Mouse (Mus musculus): ENCODE data around the gene Sdhaf4. TPM values are rescaled to one million over a fixed set of nuclear protein-coding genes. Genes with fewer than 3 reads are reported as not detected.
A peak's percentile ranks its signal among the peaks of the same experiment; 100 is the strongest.

Sdhaf4 gene
- total and polyA plus RNA-seq, 3 experiments, result 20.9 to 79.6 (median 40.7) TPM

- Histone ChIP-seq H3K4me1 (ENCODE audit: control insufficient read depth in 1 of 2, insufficient read depth in 2 of 2) (peaks cover 0 to 3% of the 10 kb centered on the region in 2 experiments; a peak in 2 of 4 replicates), H3K4me3 (replicated peaks in 1 of 3; ENCODE audit: low read depth in 2 of 3, low read length in 2 of 3, poor library complexity in 1 of 3) (no peak overlapping the region), H3K9me3 (replicated peaks; ENCODE audit: low read length) (no peaks in the 10 kb centered on the region), H3K4me2 (ENCODE audit: insufficient read depth, low read depth, poor library complexity, severe bottlenecking) (no peak overlapping the region), H3K9ac (ENCODE audit: insufficient read depth, low read depth) (no peak overlapping the region), H3K36me3 (replicated peaks in 1 of 2; ENCODE audit: control insufficient read depth in 1 of 2, insufficient read depth in 1 of 2, low read length in 1 of 2) (no peaks in the 10 kb centered on the region), H3K79me2 (replicated peaks; ENCODE audit: control insufficient read depth, extremely low read depth, insufficient read depth, poor library complexity, severe bottlenecking) (no peaks in the 10 kb centered on the region), H3K27ac (ENCODE audit: insufficient read depth, low read depth) (no peak overlapping the region), H3K27me3 (replicated peaks) (no peaks in the 10 kb centered on the region)
- TF ChIP-seq RAD21 (IDR thresholded peaks at IDR 0.05; ENCODE audit: low read depth, low read length) (peak; percentile 92), CTCF (conservative IDR thresholded peaks at IDR 0.05 in 1 of 2, IDR thresholded peaks at IDR 0.05 in 1 of 2; ENCODE audit: low read depth in 2 of 2, low read length in 2 of 2) (peak in 1 of 2 experiments; percentile 79; a peak in 2 of 4 replicates), MYC (IDR thresholded peaks at IDR 0.05; ENCODE audit: low read depth, low read length) (no peak), SMC3 (IDR thresholded peaks at IDR 0.05; ENCODE audit: low read depth, low read length) (peak; percentile 84), TBP (conservative IDR thresholded peaks at IDR 0.05; ENCODE audit: low read depth, low read length) (no peak), ZC3H11A (IDR thresholded peaks at IDR 0.05; ENCODE audit: low read depth, low read length) (peak; percentile 57; the same call in 1 of the 2 replicates), NRF1 (IDR thresholded peaks at IDR 0.05; ENCODE audit: low read depth, low read length) (no peak)
- peak; percentile 35 for DNase-seq (ENCODE audit: extremely low read depth)
- dilution Hi-C loops (cut with MboI; ENCODE audit: extremely low pct_ligation_motif_present, extremely low pct_unique_long_range_greater_than_20kb, low sequenced_read_pairs) (no loop called here), in situ Hi-C loops (cut with MboI; ENCODE audit: low pct_ligation_motif_present, low pct_unique_long_range_greater_than_20kb, low sequenced_read_pairs) (loop anchor here (25.0 kb wide), 1 partner anchor 103 kb away; no protein-coding TSS in a partner anchor)
Observed at GRCm38 (mm10) chr1:24033759-24034423, 28.4 kb upstream of the Sdhaf4 start.

- H3K9ac ChIP-seq (ENCODE audit: insufficient read depth, low read depth), result no peak overlapping the region
Observed at GRCm38 (mm10) chr1:24010821-24011220, 5.4 kb upstream of the Sdhaf4 start.

GRCm38 (mm10) chr1:24010016-24010415 is 4.6 kb upstream of the Sdhaf4 start:
- Histone ChIP-seq H3K27me3 (replicated peaks) (no peaks in the 10 kb centered on the region), H3K27ac (ENCODE audit: insufficient read depth, low read depth) (no peak overlapping the region), H3K4me3 (replicated peaks in 1 of 3; ENCODE audit: low read depth in 2 of 3, low read length in 2 of 3, poor library complexity in 1 of 3) (no peak overlapping the region), H3K4me1 (ENCODE audit: control insufficient read depth in 1 of 2, insufficient read depth in 2 of 2) (peaks cover 18 to 28% of the 10 kb centered on the region in 2 experiments), H3K9ac (ENCODE audit: insufficient read depth, low read depth) (no peak overlapping the region), H3K36me3 (replicated peaks in 1 of 2; ENCODE audit: control insufficient read depth in 1 of 2, insufficient read depth in 1 of 2, low read length in 1 of 2) (no peaks in the 10 kb centered on the region), H3K9me3 (replicated peaks; ENCODE audit: low read length) (no peaks in the 10 kb centered on the region), H3K4me2 (ENCODE audit: insufficient read depth, low read depth, poor library complexity, severe bottlenecking) (no peak overlapping the region), H3K79me2 (replicated peaks; ENCODE audit: control insufficient read depth, extremely low read depth, insufficient read depth, poor library complexity, severe bottlenecking) (no peaks in the 10 kb centered on the region)
- no peak for TF ChIP-seq TCF12 (IDR thresholded peaks at IDR 0.05; ENCODE audit: low read depth, low read length)
- TF ChIP-seq ZMIZ1 (IDR thresholded peaks at IDR 0.05; ENCODE audit: low read depth, low read length), result no peak
- no peak for TF ChIP-seq RAD21 (IDR thresholded peaks at IDR 0.05; ENCODE audit: low read depth, low read length)
- TF ChIP-seq ZKSCAN1 (IDR thresholded peaks at IDR 0.05; ENCODE audit: borderline replicate concordance, low read depth, low read length), result no peak
- no peak for TF ChIP-seq PAX5 (IDR thresholded peaks at IDR 0.05; ENCODE audit: low read length)
- in situ Hi-C loops (cut with MboI; ENCODE audit: low pct_ligation_motif_present, low pct_unique_long_range_greater_than_20kb, low sequenced_read_pairs) (no loop called here), dilution Hi-C loops (cut with MboI; ENCODE audit: extremely low pct_ligation_motif_present, extremely low pct_unique_long_range_greater_than_20kb, low sequenced_read_pairs) (no loop called here)
- no peak for DNase-seq (ENCODE audit: extremely low read depth)

More at GRCm38 (mm10) chr1:24010821-24011220, 5.4 kb upstream of the Sdhaf4 start:
- Histone ChIP-seq H3K36me3 (replicated peaks in 1 of 2; ENCODE audit: control insufficient read depth in 1 of 2, insufficient read depth in 1 of 2, low read length in 1 of 2) (no peaks in the 10 kb centered on the region), H3K4me1 (ENCODE audit: control insufficient read depth in 1 of 2, insufficient read depth in 2 of 2) (peaks cover 18 to 28% of the 10 kb centered on the region in 2 experiments), H3K79me2 (replicated peaks; ENCODE audit: control insufficient read depth, extremely low read depth, insufficient read depth, poor library complexity, severe bottlenecking) (no peaks in the 10 kb centered on the region), H3K27me3 (replicated peaks) (no peaks in the 10 kb centered on the region), H3K4me3 (replicated peaks in 1 of 3; ENCODE audit: low read depth in 2 of 3, low read length in 2 of 3, poor library complexity in 1 of 3) (no peak overlapping the region), H3K27ac (ENCODE audit: insufficient read depth, low read depth) (no peak overlapping the region), H3K9me3 (replicated peaks; ENCODE audit: low read length) (no peaks in the 10 kb centered on the region), H3K4me2 (ENCODE audit: insufficient read depth, low read depth, poor library complexity, severe bottlenecking) (no peak overlapping the region)
- DNase-seq (ENCODE audit: extremely low read depth), result no peak
- dilution Hi-C loops (cut with MboI; ENCODE audit: extremely low pct_ligation_motif_present, extremely low pct_unique_long_range_greater_than_20kb, low sequenced_read_pairs), result no loop called here
- in situ Hi-C loops (cut with MboI; ENCODE audit: low pct_ligation_motif_present, low pct_unique_long_range_greater_than_20kb, low sequenced_read_pairs), result no loop called here
- no peak for TF ChIP-seq TCF12 (IDR thresholded peaks at IDR 0.05; ENCODE audit: low read depth, low read length)
- no peak for TF ChIP-seq MXI1 (IDR thresholded peaks at IDR 0.05; ENCODE audit: low read depth, low read length)
- TF ChIP-seq RCOR1 (conservative IDR thresholded peaks at IDR 0.05; ENCODE audit: low read depth, low read length), result no peak
- TF ChIP-seq NRF1 (IDR thresholded peaks at IDR 0.05; ENCODE audit: low read depth, low read length), result no peak
- no peak for TF ChIP-seq POLR2AphosphoS2 (IDR thresholded peaks at IDR 0.05; ENCODE audit: low read depth, low read length)
- TF ChIP-seq ZC3H11A (IDR thresholded peaks at IDR 0.05; ENCODE audit: low read depth, low read length), result no peak
- no peak for TF ChIP-seq SIN3A (IDR thresholded peaks at IDR 0.05; ENCODE audit: low read length)
- TF ChIP-seq TBP (conservative IDR thresholded peaks at IDR 0.05; ENCODE audit: low read depth, low read length), result no peak
- TF ChIP-seq CHD2 (IDR thresholded peaks at IDR 0.05; ENCODE audit: low read length), result no peak
- TF ChIP-seq ELF1 (IDR thresholded peaks at IDR 0.05; ENCODE audit: low read depth, low read length), result no peak
- no peak for TF ChIP-seq KAT2A (IDR thresholded peaks at IDR 0.05; ENCODE audit: insufficient replicate concordance, low read length)
- no peak for TF ChIP-seq PAX5 (IDR thresholded peaks at IDR 0.05; ENCODE audit: low read length)
- no peak for TF ChIP-seq MAZ (IDR thresholded peaks at IDR 0.05; ENCODE audit: low read depth, low read length)
- TF ChIP-seq USF2 (conservative IDR thresholded peaks at IDR 0.05; ENCODE audit: low read depth, low read length), result no peak

Measured in CH12.LX (cell line).